Mouse (Mus musculus): Measurements from ENCODE around the gene Ntan1. TPM values are rescaled to one million over a fixed set of nuclear protein-coding genes. Genes with fewer than 3 reads are reported as not detected.

Ntan1 gene
- 161 and 176 TPM in 2 replicates for polyA plus RNA-seq (2015; fragmentation: Nextera tagmentation; extraction: Ambion mirVana)

GRCm38 (mm10) chr16:13818560-13819393 is at the start of gene Ntan1:
Ntan1 (plus strand) TSS chr16:13818845.

GRCm38 (mm10) chr16:13780353-13781036 is 38.1 kb upstream of the Ntan1 start, which contains the start of gene Rrn3:
Rrn3 (plus strand) TSS chr16:13780708.

Small RNAs within 50 kb of the gene (microRNA-seq; reads per million reads assigned to microRNA genes)
- gene Gm27734: not detected

Other genes starting within 250 kb of the Ntan1 start
- 24.7 and 26.4 TPM in 2 replicates for gene Parn, start 150.7 kb upstream of the Ntan1 start, polyA plus RNA-seq (2015; fragmentation: Nextera tagmentation; extraction: Ambion mirVana)
- gene Bfar, start 147.0 kb upstream of the Ntan1 start, polyA plus RNA-seq (2015; fragmentation: Nextera tagmentation; extraction: Ambion mirVana): 29.6 and 31.5 TPM in 2 replicates
- gene 3110001I22Rik, start 146.9 kb upstream of the Ntan1 start, polyA plus RNA-seq (2015; fragmentation: Nextera tagmentation; extraction: Ambion mirVana): 2.3 and 2.9 TPM in 2 replicates
- gene Pla2g10, start 87.9 kb upstream of the Ntan1 start, polyA plus RNA-seq (2015; fragmentation: Nextera tagmentation; extraction: Ambion mirVana): 0.25 TPM in 1 of 2 replicates, not detected in the other
- gene Rrn3, start 38.1 kb upstream of the Ntan1 start, polyA plus RNA-seq (2015; fragmentation: Nextera tagmentation; extraction: Ambion mirVana): 37.8 and 40.8 TPM in 2 replicates
- 73.2 and 85.0 TPM in 2 replicates for gene Pdxdc1, start 84.3 kb downstream of the Ntan1 start, polyA plus RNA-seq (2015; fragmentation: Nextera tagmentation; extraction: Ambion mirVana)
- 4.0 and 4.7 TPM in 2 replicates for gene Mpv17l, start 84.3 kb downstream of the Ntan1 start, polyA plus RNA-seq (2015; fragmentation: Nextera tagmentation; extraction: Ambion mirVana)
- 0.06 and 0.29 TPM in 2 replicates for gene 2900011O08Rik, start 167.8 kb downstream of the Ntan1 start, polyA plus RNA-seq (2015; fragmentation: Nextera tagmentation; extraction: Ambion mirVana)
- gene Ifitm7, start 168.0 kb downstream of the Ntan1 start, polyA plus RNA-seq (2015; fragmentation: Nextera tagmentation; extraction: Ambion mirVana): not detected in 2 replicates